Mouse (Mus musculus): Measurements from ENCODE around the gene Gatad2b.
"Not testable (repeated sequence)": the region's sequence is repeated elsewhere in the genome, so short reads cannot be mapped to it uniquely, and the experiment has no call there.

The Gatad2b gene

DNA sequence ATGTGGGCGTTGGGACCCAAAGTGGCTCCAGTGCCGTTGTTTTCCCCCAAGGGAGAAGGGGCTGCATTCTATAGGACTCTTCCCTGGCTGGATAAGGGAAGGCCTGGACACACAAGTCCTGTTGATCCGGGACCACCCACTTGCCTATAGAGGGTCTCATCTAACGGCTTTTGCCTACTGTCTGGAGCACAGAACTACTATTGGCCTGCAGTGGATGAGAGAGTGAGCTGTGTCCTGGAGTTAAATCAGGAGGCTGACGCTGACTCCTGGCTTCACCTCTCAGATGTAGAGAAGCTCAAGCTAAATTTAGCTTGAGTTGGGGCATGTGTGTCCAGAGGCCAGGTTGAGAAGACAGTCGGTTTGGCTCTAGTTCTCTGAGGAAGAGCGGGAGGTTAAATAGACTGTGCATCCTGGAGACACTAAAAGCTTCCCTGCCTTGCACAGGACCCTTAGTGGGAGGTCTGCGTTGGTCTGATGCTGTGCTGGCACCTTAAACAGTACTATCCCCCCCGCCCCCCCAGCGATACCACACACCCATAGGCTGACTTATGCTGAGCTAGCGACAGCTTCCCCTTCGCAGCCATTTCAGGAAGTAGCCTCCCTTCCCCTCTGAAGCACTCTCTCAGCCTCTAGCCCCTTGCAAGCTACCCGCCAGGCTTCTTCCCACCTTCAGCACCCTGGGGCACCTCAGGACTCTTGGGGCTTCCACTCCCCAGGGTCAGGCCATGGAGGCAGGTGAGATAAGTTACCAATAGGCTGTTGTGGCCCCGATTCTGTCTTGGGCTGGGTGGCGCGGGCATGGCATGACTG, 26.8 kb upstream of the Gatad2b start:
- no peak for DNase-seq (ENCODE audit: low spot score)

DNA sequence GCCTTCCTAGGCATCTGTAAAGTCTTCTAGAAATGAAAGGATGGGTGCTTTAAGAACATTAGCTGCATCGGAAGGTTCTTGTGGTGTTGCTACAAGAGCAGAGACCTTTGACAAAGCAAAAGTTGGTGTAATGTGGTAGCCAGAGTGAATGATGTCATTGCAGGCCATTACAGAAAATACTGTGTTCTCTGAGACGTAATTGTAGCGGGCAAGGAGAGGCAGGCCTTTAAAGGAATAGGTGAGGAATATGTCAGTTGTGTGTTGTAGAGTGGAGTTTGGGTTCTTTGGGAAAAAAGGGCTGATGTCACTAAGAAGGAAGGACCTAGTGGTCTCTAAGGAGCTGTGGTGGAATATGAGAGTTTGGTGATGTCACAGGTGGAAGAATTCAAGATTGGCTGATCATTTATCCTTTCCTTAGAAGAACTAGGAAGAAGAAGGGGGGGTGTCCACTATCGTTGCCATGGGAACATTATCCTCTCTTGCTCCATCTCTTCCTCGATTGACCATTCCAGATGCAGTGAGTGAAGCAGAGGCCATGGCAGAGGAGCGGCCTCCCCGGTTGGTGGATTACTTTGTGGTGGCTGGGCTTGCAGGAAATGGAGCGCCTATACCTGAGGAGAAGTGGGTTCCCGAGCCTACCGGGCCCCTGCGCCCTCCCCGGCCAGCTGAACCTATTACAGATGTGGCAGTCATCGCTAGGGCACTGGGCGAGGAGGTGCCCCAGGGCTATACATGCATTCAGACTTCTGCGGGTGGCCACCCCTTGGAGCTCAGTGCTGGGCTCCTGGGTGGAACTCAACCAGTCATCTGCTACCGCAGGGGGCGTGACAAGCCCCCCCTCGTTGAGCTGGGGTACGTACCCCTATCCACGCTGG, 25.8 kb upstream of the Gatad2b start:
- no peak for DNase-seq (ENCODE audit: low spot score)

DNA sequence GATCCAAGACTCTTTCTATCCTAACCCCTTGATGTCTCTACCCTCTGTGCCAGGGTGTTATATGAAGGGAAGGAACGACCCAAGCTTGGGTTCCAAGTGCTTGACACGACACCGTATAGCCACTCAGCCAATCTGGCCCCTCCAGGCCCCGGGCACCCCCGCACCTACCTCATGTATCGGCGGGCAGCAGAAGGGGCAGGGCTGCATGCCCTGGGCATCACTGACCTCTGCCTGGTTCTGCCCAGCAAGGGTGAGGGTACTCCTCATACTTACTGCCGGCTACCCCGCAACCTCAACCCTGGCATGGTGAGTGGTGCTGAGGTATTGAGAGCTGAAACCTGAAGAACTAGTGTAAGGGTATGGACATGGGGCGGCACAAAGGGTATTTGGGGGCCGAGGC, 24.8 kb upstream of the Gatad2b start:
- DNase-seq (ENCODE audit: low spot score), result no peak

DNA sequence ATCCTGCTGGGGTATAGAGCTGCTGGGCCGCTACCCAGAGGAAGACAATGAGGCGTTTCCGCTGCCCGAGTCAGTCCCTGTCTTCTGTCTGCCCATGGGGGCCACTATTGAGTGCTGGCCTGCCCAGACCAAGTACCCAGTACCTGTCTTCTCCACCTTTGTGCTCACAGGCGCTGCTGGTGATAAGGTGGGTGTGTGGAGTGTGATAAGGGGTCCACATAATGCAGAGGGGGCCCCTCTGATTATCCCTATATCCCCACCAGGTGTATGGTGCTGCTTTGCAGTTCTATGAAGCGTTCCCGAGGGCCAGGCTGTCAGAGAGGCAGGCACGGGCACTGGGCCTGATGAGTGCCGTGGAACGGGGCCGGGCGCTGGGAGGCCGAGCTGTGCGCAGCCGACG, 24.0 kb upstream of the Gatad2b start:
- no peak for DNase-seq (ENCODE audit: low spot score)

DNA sequence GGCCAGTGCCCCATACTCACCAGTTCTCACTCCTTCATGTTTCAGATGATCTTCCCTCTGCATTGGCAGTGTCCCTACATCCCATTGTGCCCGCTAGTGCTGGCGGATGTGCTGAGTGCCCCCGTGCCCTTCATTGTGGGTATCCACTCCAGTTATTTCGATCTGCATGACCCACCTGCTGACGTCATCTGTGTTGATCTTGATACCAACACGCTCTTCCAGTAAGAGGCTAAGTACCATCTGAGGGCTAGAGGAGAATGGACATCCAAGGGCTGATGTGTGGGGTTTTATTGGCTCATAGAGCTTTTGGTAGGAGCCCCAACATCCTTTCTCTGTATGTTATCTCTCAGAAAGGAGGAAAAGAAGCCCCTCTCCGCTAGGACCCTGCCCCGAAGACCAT, 22.2 kb upstream of the Gatad2b start:
- no peak for DNase-seq (ENCODE audit: low spot score)

DNA sequence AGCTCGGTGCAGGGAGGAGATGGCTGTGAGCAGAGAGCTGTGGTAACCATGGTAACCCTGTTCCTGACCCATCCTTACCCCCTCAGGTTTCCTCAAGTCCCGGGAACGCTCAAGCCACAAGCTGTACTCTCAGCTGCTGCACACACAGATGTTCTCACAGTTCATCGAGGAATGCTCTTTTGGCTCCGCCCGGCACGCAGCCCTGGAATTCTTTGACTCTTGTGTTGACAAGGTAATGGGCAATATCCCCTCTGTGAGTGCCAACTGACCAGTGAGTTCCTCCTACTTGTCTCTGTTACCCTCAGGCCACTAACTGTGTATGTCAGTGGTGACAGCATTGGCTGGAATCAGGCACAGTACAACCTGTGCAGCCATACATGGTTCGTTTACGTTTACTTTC, 20.8 kb upstream of the Gatad2b start:
- no peak for DNase-seq (ENCODE audit: low spot score)

DNA sequence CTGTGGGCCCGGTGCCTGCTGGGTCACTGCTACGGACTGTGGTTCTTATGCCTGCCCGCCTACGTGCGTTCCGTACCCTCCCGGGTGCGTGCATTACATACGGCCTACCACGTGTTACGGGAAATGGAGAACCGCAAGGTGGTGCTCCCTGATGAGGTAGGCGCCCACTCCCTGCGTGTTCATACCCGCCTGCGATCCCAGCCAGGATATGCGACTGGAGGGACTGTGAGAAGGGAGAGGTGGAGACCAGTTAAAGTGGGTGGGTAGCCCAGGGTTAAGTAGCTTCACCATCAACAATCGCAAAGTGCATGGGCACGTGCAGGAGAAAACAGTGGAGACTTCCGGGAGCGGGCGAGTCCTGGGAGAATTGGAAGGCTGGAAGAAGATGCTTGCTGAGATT, 19.1 kb upstream of the Gatad2b start:
- no peak for DNase-seq (ENCODE audit: low spot score)

DNA sequence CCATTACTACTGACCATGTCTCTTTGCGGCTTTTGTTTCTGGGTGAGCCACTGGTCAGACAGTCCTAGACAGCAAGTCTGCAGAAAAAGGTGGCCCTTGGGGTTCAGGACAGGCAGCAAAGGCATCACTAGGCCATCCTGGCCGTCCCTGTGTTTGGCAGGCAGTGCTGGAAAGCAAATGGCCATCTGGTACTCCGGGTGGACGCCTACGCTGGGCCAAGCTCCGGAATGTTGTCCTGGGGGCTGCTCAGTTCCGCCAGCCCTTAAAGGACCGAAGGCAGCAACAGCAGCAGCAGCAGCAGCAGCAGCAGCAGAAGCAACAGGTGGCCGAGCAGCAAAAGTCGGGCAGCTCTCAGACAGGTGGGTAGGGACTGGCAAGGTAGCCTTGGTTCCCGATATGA, 17.7 kb upstream of the Gatad2b start:
- no peak for DNase-seq (ENCODE audit: low spot score)

DNA sequence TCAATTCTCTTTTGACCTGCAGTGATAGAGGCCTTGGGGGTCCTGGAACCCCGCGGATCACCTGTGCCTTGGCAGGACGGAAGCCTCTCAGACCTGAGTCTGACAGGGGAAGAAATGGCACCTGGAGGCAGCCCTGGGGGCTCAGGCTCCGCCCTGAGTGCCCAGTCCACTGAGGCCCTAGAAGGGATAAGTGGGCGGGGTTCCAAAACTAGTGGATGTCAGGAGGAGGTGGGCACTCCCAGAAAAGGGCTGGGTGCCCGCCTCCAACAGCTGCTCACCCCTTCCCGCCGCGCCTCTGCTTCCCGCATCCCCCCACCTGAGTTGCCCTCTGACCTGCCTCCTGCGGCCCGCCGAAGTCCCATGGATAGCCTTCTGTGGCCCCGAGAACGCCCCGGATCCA, 16.1 kb upstream of the Gatad2b start:
- DNase-seq (ENCODE audit: low spot score), result no peak

DNA sequence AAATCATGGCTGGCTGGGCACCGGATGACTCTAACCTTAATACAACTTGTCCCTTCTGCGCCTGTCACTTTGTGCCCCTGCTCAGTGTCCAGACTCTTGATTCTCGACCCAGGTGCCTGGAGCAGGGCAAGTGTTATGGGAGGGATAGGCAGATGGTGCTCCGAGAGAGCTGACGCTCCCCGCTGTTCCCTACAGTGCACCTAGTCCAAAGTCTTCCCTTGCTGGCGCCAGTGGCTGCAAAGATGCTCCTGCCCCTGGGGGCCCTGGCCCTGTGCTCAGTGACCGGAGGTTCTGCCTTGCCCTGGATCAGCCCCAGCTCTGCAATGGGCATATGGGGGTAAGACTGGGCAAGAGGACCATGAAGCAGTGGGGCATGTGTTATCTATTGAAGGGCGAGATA, 15.2 kb upstream of the Gatad2b start:
- DNase-seq (ENCODE audit: low spot score), result no peak

DNA sequence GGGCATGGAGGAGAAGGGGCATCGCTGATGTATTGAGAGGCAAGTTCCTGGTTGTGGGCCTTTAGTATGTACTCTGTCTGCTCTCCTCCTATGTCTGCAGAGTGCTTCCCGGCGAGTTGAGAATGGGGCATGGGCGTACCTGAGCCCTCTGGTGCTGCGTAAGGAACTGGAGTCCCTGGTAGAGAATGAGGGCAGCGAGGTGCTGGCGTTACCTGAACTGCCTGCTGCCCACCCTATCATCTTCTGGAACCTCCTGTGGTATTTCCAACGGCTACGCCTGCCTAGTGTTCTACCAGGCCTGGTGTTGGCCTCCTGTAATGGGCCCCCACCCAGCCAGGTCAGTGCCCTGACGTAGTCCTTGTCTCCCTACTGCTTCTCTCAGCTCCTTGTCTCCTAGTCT, 14.8 kb upstream of the Gatad2b start:
- no peak for DNase-seq (ENCODE audit: low spot score)

DNA sequence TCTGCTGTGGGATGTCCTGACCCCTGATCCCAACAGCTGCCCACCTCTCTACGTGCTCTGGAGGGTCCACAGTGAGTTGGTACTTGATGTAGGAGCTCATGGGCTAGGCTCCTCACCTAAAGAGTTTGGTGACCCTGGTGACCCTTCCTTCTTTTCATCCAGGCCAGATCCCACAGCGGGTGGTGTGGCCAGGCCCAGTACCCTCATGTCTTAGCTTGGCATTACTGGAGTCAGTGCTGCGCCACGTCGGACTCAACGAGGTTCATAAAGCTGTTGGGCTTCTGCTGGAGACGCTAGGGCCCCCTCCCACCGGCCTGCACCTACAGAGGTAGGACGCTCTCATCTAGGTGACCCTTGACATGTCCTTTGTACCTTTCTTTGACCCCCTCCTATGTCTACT, 13.8 kb upstream of the Gatad2b start:
- no peak for DNase-seq (ENCODE audit: low spot score)

DNA sequence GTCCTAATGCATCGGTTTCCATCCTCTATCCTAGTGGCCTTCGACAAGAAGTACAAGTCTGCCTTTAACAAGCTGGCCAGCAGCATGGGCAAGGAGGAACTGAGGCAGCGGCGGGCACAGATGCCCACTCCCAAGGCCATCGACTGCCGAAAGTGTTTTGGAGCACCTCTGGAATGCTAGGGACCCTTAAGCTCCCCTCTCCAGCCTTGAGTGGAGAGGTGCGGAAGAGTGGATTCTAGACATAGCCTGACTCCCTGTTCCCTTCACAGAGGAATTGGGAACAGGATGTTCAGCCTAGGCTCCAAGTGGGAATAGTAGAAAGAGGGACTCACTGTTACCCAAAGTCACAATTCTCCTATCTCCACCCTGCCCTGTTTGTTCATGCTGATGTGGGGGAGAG, 13.2 kb upstream of the Gatad2b start:
- no peak for DNase-seq (ENCODE audit: low spot score)

DNA sequence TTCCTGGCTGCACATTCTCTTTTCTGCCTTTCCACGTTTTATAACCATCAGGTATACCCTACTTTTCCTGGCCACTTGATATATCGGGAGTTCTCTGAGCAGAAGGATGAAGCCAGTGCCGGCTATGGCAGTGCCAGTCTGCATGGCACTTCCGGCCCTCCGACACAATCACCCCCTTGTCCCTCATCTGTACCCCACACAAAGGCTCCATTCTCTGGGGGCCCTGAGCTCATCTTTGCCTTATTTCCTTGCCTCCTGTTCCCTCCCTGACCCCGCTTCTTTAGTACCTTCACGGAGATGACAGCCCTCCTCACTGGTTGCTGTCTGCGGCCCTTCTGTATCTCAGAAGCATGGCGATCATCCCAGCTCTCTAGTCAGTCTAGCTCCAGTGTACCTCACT, 12.3 kb upstream of the Gatad2b start:
- DNase-seq (ENCODE audit: low spot score), result no peak

DNA sequence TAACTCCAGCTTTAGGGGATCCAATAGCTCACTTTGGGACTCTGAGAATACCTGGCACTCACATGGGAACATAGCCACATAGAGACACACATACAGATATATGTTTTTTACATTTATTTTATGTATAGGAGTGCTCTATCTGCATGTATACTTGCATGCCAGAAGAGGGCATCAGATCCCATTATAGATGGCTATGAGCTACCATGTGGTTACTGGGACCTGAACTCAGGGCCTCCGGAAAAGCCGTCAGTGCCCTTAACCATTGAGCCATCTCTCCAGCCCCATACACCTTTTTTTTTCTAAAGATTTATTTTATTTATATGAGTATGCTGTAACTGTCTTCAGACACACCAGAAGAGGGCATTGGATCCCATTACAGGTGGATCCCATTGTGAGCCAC, 8.8 kb upstream of the Gatad2b start:
- no peak for DNase-seq (ENCODE audit: low spot score)

DNA sequence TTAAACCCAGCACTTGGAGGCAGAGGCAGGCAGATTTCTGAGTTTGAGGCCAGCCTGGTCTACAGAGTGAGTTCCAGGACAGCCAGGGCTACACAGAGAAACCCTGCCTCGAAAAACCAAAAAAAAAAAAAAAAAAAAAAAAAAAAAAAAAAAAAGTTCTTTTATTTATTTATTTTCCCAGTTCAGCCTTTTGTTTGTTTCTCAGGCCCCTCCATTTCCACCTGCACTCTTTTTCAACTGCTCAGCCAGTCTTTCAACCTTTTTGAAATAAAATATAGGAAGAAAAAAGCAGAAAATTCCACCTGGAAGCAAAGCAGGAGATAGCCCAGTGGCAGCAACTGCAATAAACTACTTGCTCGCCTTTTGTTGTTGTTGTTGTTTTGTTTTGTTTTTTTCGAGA, 3.6 kb upstream of the Gatad2b start:
- not testable (repeated sequence) for DNase-seq (ENCODE audit: low spot score)

DNA sequence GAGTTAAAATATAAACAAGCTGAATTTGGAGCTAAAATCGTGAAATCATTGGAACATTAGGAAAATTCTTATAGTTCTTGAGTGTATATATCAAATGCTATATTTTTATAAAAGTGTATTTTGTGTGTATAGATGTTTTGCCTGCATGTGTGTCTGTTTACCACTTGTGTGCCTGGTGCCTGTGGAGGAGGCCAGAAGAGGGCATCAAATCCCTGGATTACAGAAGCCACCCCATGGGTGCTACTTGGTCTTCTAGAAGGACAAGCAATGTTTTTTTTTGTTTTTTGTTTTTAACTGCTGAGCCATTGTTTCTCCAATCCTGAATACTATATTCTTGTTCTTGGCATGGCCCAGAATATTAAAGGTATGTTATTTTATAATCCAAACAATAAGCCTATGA, 2.4 kb upstream of the Gatad2b start:
- DNase-seq (ENCODE audit: low spot score), result no peak

DNA sequence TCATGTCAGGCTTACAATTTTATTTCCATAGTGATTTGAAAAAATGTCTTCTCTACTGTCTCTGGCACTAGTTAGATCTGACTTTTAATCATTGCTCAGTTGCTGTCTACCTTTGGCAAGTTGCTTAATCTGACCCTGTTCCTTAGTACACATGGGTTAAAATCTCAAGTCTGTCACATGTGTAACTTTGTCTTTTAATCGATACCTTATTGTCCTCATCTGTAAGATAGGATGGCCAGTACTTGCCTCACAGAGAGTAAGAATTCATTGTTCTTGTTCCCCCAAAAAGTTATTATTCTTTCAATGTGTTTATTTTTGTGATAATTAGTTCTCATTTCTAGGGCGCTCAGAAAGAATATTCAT, 1.0 kb upstream of the Gatad2b start:
- DNase-seq (ENCODE audit: low spot score), result no peak

DNA sequence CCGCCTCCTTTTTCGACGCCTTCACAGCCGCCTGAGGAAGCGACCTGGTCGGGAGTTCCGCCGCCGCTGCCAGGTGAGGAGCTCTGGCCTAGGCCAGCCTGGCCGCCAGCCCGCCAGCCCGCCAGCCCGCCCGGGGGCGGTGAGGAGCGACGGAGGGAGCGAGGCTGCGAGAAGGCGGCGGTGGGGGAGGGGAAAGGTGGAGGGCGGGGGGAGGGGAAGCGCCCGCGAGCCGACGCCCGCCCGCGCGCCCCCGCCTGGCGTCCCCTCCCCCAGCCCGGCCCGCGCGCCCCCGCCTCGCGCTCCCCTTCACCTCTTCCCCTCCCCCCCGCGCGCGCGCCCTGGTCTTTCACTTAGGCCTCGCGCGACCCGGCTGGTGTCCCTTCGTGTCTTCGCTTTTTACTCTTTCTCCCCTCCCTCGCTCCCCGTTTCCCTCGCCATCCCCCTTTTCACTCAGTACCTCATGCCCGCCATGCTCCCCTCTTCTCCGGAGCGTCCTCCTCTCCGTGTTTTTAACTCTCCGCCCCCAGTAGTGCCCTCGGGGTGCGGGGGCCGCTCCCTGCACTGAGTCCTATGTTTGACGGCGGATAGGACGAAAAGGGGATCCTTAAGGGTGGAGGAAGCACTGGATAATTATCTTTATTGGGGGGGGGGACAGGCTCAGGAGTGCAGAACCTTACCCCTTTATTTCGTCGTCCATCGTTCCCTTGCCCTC, 530 bp downstream of the Gatad2b start:
- DNase-seq (ENCODE audit: low spot score), result peak; percentile 25

DNA sequence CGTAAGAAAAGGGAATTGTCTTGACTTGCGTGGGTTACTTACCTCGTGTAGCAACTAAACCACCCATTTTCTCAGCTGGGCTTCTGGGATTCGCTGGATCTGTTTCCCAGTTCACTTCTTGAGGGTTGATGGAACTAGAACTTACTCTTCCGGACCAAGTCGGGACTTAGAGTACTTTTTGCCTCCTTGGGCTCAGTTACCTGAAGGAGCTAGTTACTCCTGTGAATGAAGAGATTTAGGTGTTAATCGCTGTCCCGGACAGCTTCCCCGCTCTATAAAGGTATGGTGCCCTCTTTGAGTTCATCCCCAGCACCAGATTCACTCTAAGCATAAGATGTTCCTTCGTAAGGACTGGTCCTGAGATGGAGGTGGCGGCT, 1.1 kb downstream of the Gatad2b start:
- no peak for DNase-seq (ENCODE audit: low spot score)

DNA sequence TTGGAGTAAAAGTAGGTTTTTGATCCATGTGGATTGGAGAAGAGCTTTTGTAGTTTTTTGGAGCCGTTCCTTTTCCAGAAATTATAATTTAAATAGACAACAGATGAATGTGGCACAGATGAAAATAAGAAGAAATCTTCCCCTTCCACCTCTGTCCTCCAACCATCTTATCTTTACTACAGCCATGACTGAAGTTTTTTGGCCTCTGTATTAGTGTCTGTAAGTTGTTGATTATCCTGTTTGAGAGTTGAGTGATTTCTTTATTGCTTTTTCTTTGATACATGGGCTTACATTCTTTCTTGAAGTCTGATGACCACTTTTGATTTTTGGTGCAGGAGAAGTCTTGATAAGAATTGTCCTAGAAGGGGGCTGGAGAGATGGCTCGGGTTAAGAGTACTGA, 1.7 kb downstream of the Gatad2b start:
- no peak for DNase-seq (ENCODE audit: low spot score)

DNA sequence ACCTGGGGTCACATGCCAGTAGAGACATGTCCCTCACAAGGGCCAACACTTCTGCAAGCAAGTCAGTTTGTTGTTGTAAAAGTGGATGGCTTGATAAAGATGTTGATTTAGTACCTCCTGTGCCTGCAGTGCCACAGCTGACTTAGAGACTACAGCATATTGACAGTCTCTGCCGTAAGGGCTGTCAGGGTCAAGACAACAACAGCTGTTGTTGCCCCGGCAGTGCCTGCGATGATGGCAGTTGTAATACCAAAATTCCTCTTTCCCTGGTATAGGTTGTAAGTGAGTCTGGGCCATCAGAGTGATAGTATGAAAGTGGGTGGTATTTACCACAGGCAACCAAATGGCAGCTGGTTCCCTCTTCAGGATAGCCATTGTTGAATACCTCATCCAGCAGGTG, 12.8 kb downstream of the Gatad2b start:
- no peak for DNase-seq (ENCODE audit: low spot score)

DNA sequence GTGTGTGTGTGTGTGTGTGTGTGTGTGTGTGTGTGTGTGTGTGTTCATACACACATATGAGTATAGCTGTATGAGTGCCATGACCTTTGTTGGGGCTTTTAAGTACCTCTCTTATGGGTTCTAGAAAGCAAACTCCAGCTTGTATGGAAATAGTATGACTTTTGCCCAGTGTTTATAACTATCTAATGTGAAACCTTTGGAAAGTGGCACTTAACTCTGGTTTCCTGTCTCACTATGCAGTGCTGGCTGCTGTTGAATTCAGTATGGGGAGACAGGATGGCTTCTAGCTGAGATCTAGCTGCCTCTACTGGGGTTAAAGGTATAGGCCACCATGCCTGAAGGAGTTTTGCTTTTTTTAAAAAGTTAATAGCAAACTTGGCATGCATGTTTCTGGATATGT, 16.6 kb downstream of the Gatad2b start:
- no peak for DNase-seq (ENCODE audit: low spot score)

All from left cerebral cortex, adult 11 months (tissue).